Comparison of ENCODE assay signal across 17 mouse cellular contexts in the genomic region with DNA sequence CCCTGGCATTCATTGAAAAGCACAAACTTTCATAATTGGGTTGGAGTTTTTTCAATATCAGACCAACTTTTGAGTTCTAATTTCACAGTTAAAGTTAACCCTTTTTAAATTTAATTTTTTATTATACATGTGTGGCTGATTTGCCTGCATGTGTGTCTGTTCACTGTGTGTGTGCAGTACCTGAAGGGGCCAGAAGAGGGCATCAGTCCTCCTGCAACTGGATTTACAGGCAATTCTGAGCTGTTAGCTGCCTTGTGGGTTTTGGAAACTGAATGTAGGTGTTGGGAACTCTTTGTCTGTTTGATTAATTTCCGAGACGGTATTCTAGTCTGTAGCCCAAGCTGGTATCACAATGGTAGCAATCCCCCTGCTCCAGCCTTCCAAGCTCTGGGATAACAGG. TPM values are rescaled to one million over a fixed set of nuclear protein-coding genes. Genes with fewer than 3 reads are reported as not detected.
A peak's percentile ranks its signal among the peaks of the same experiment; 100 is the strongest.
DNase-seq lines count a peak whose midpoint lies in the region; ATAC-seq and TF ChIP-seq lines count a peak whose summit lies in the region.
"Had no signal": no experiment of that assay in that cellular context is flagged by ENCODE, and none has a peak within 500 bp of the region (broad histone marks: within the 10 kb centered on the region; RNA-seq: fewer than 3 reads in every experiment).

No protein-coding gene starts in this region.

- 95% methylated on average over 2 of the region's 2 CpGs for WGBS in heart, adult 2 months
- WGBS in liver, postnatal 0 days (ENCODE audit: insufficient replicate concordance) = 91% methylated on average over 2 of the region's 2 CpGs
- 100% methylated on average over 2 of the region's 2 CpGs for WGBS in liver, embryonic 11.5 days

- in situ Hi-C loops in CH12.LX (cut with MboI; ENCODE audit: low pct_ligation_motif_present, low pct_unique_long_range_greater_than_20kb, low sequenced_read_pairs) = no loop called here

- H3K27ac ChIP-seq in heart, adult 2 months = peak overlapping the region; percentile 97
- H3K27ac ChIP-seq in liver, postnatal 0 days (ENCODE audit: low read depth) = no peak overlapping the region
- H3K27ac ChIP-seq in liver, embryonic 11.5 days (ENCODE audit: low read depth, low read length) = no peak overlapping the region
- H3K27ac ChIP-seq in CH12.LX (ENCODE audit: insufficient read depth, low read depth) = no peak overlapping the region
- H3K27ac ChIP-seq in bone marrow macrophage, adult 2 months (ENCODE audit: insufficient read depth, low read depth, low read length) = no peak overlapping the region
- H3K27ac ChIP-seq: midbrain, embryonic 13.5 days had no signal

- H3K4me3 ChIP-seq in heart, adult 2 months = no peak overlapping the region
- no peak overlapping the region for H3K4me3 ChIP-seq in liver, postnatal 0 days (ENCODE audit: low read depth, low read length)
- H3K4me3 ChIP-seq in liver, embryonic 11.5 days (ENCODE audit: low read depth, low read length) = no peak overlapping the region
- H3K4me3 ChIP-seq in CH12.LX (replicated peaks in 1 of 3; ENCODE audit: low read depth in 2 of 3, low read length in 2 of 3, poor library complexity in 1 of 3) = no peak overlapping the region
- H3K4me3 ChIP-seq in bone marrow macrophage, adult 2 months (ENCODE audit: insufficient read depth, low read length) = no peak overlapping the region
- H3K4me3 ChIP-seq: kidney, embryonic 15.5 days; midbrain, embryonic 13.5 days had no signal

- no peak for DNase-seq in heart, adult 2 months
- no peak for DNase-seq in heart, adult 8-10 months (ENCODE audit: low spot score)
- DNase-seq in liver, postnatal 0 days = no peak
- no peak for DNase-seq in liver, embryonic 11.5 days (ENCODE audit: low spot score)
- DNase-seq in CH12.LX (ENCODE audit: extremely low read depth) = no peak
- no peak for DNase-seq in spleen, postnatal 36 days (ENCODE audit: low spot score in 2 of 2)
- DNase-seq in adipocyte (ENCODE audit: low spot score) = no peak
- DNase-seq: cerebellum, postnatal 25 days; gastrocnemius, postnatal 10 days; heart, postnatal 36 days; lung, postnatal 4 days; right cerebral cortex, postnatal 25 days; thymus, postnatal 25 days had no signal

- H3K4me2 ChIP-seq in liver, postnatal 0 days (ENCODE audit: low read depth, low read length) = no peak overlapping the region
- H3K4me2 ChIP-seq in liver, embryonic 11.5 days = no peak overlapping the region
- no peak overlapping the region for H3K4me2 ChIP-seq in CH12.LX (ENCODE audit: insufficient read depth, low read depth, poor library complexity, severe bottlenecking)
- H3K4me2 ChIP-seq: heart, embryonic 11.5 days; kidney, embryonic 15.5 days; midbrain, embryonic 13.5 days had no signal

- peak; percentile 74 for TF ChIP-seq CTCF in heart, adult 2 months (IDR thresholded peaks at IDR 0.05)
- peak; percentile 53 for TF ChIP-seq CTCF in liver, postnatal 0 days (IDR thresholded peaks at IDR 0.05; ENCODE audit: low read depth)
- peak; percentile 14 to 35; a peak in 2 of 4 replicates for TF ChIP-seq CTCF in CH12.LX (conservative IDR thresholded peaks at IDR 0.05 in 1 of 2, IDR thresholded peaks at IDR 0.05 in 1 of 2; ENCODE audit: low read depth in 2 of 2, low read length in 2 of 2)
- peak; percentile 8; the same call in 1 of the 2 replicates for TF ChIP-seq CTCF in bone marrow macrophage, adult 2 months (IDR thresholded peaks at IDR 0.05; ENCODE audit: low read depth, low read length)

- no peaks in the 10 kb centered on the region for H3K27me3 ChIP-seq in heart, adult 2 months (ENCODE audit: control insufficient read depth, insufficient read depth, low read length)
- no peaks in the 10 kb centered on the region for H3K27me3 ChIP-seq in liver, postnatal 0 days (ENCODE audit: insufficient read depth, low read length)
- H3K27me3 ChIP-seq in liver, embryonic 11.5 days (replicated peaks; ENCODE audit: control insufficient read depth, insufficient read depth, low read length) = no peaks in the 10 kb centered on the region
- H3K27me3 ChIP-seq in CH12.LX (replicated peaks) = peaks cover 26% of the 10 kb centered on the region
- H3K27me3 ChIP-seq: kidney, embryonic 15.5 days had no signal

- no peak for TF ChIP-seq EP300 in heart, adult 2 months (IDR thresholded peaks at IDR 0.05; ENCODE audit: insufficient read depth, low read depth, low read length)
- TF ChIP-seq EP300 in liver, postnatal 0 days (IDR thresholded peaks at IDR 0.05; ENCODE audit: low read depth) = no peak
- TF ChIP-seq EP300 in CH12.LX (IDR thresholded peaks at IDR 0.05; ENCODE audit: low read length) = no peak

- ATAC-seq in liver, postnatal 0 days = no peak
- ATAC-seq in liver, embryonic 11.5 days (replicated peaks; ENCODE audit: low FRiP score) = no peak
- ATAC-seq: midbrain, embryonic 13.5 days had no signal

- no peaks in the 10 kb centered on the region; the same call in 1 of the 2 replicates for H3K79me2 ChIP-seq in heart, adult 2 months (replicated peaks; ENCODE audit: control insufficient read depth, insufficient read depth, low read length)
- no peaks in the 10 kb centered on the region for H3K79me2 ChIP-seq in CH12.LX (replicated peaks; ENCODE audit: control insufficient read depth, extremely low read depth, insufficient read depth, poor library complexity, severe bottlenecking)

- dilution Hi-C loops in CH12.LX (cut with MboI; ENCODE audit: extremely low pct_ligation_motif_present, extremely low pct_unique_long_range_greater_than_20kb, low sequenced_read_pairs) = no loop called here

- peaks cover 8% of the 10 kb centered on the region for H3K36me3 ChIP-seq in heart, adult 2 months (ENCODE audit: control insufficient read depth, insufficient read depth, low read length)
- no peaks in the 10 kb centered on the region for H3K36me3 ChIP-seq in liver, postnatal 0 days (replicated peaks; ENCODE audit: insufficient read depth, low read length)
- no peaks in the 10 kb centered on the region for H3K36me3 ChIP-seq in liver, embryonic 11.5 days (ENCODE audit: control insufficient read depth, insufficient read depth, low read length)
- H3K36me3 ChIP-seq in CH12.LX (replicated peaks in 1 of 2; ENCODE audit: control insufficient read depth in 1 of 2, insufficient read depth in 1 of 2, low read length in 1 of 2) = no peaks in the 10 kb centered on the region
- H3K36me3 ChIP-seq: kidney, embryonic 15.5 days; midbrain, embryonic 13.5 days had no signal

- intact Hi-C loops in heart, adult 2 months (cut with DNase I) = no loop called here

- no peak for TF ChIP-seq POLR2A in heart, adult 2 months (IDR thresholded peaks at IDR 0.05; ENCODE audit: insufficient read depth, low read depth, low read length)
- no peak for TF ChIP-seq POLR2A in CH12.LX (IDR thresholded peaks at IDR 0.05; ENCODE audit: low read depth, low read length)
- TF ChIP-seq POLR2A in bone marrow macrophage, adult 2 months (IDR thresholded peaks at IDR 0.05; ENCODE audit: borderline replicate concordance, low read depth, low read length) = no peak

- H3K9me3 ChIP-seq in liver, postnatal 0 days (ENCODE audit: low read length) = peaks cover 3% of the 10 kb centered on the region; the same call in 1 of the 2 replicates
- H3K9me3 ChIP-seq in liver, embryonic 11.5 days (ENCODE audit: control insufficient read depth, low read length) = peaks cover 2% of the 10 kb centered on the region; the same call in 1 of the 2 replicates
- H3K9me3 ChIP-seq in CH12.LX (replicated peaks; ENCODE audit: low read length) = peaks cover 5% of the 10 kb centered on the region
- H3K9me3 ChIP-seq: midbrain, embryonic 13.5 days had no signal

- H3K4me1 ChIP-seq in heart, adult 2 months (ENCODE audit: control insufficient read depth, insufficient read depth, low read length) = peaks cover 25% of the 10 kb centered on the region
- H3K4me1 ChIP-seq in liver, postnatal 0 days (ENCODE audit: insufficient read depth) = peaks cover 16% of the 10 kb centered on the region
- H3K4me1 ChIP-seq in liver, embryonic 11.5 days (replicated peaks; ENCODE audit: control insufficient read depth, insufficient read depth, low read length) = no peaks in the 10 kb centered on the region
- peaks cover 0 to 11% of the 10 kb centered on the region in 2 experiments; a peak in 2 of 4 replicates for H3K4me1 ChIP-seq in CH12.LX (ENCODE audit: control insufficient read depth in 1 of 2, insufficient read depth in 2 of 2)
- peaks cover 7% of the 10 kb centered on the region for H3K4me1 ChIP-seq in bone marrow macrophage, adult 2 months (ENCODE audit: control insufficient read depth, insufficient read depth, low read length)

- no peak overlapping the region for H3K9ac ChIP-seq in heart, adult 2 months (ENCODE audit: low read depth, low read length)
- no peak overlapping the region for H3K9ac ChIP-seq in liver, postnatal 0 days (replicated peaks)
- H3K9ac ChIP-seq in liver, embryonic 11.5 days (ENCODE audit: low read depth, low read length) = no peak overlapping the region
- no peak overlapping the region for H3K9ac ChIP-seq in CH12.LX (ENCODE audit: insufficient read depth, low read depth)
- H3K9ac ChIP-seq: kidney, embryonic 15.5 days; midbrain, embryonic 13.5 days had no signal

- TF ChIP-seq RAD21 in CH12.LX (IDR thresholded peaks at IDR 0.05; ENCODE audit: low read depth, low read length) = no peak

TF ChIP-seq in CH12.LX, 34 proteins besides CTCF, POLR2A, EP300 and RAD21:
- TF ChIP-seq MEF2A (IDR thresholded peaks at IDR 0.05; ENCODE audit: borderline replicate concordance, low read depth, low read length) = no peak
- TF ChIP-seq NRF1 (IDR thresholded peaks at IDR 0.05; ENCODE audit: low read depth, low read length) = no peak

RNA-seq across cellular contexts. Expression of a gene that starts 52.4 kb away (rescaled TPM):
- 100 to 1,000 TPM; 128 to 171 TPM for total RNA-seq in heart, adult 2 months (2021)
- 33.2 and 61.4 TPM in 2 replicates for polyA plus RNA-seq in heart, adult 2 months (2012; rRNA removed)
- total RNA-seq in heart, adult 8-10 months (2022) = 100 to 1,000 TPM; 161 to 179 (median 171) TPM
- 0.28 and 0.30 TPM in 2 replicates for polyA plus RNA-seq in liver, postnatal 0 days (2015; fragmentation: Nextera tagmentation; extraction: Ambion mirVana)
- polyA plus RNA-seq in liver, embryonic 11.5 days (2014; fragmentation: Nextera tagmentation; extraction: Ambion mirVana) = 0.64 and 0.75 TPM in 2 replicates
- total RNA-seq in CH12.LX (2012; rRNA removed) (not detected in 2 replicates), CH12.LX (2014; rRNA removed) (not detected in 2 replicates)
- not detected in 2 replicates for polyA plus RNA-seq in CH12.LX (2012; ENCODE audit: insufficient read length, low read depth)
- 0.12 and 0.13 TPM in 2 replicates for polyA plus RNA-seq in bone marrow macrophage, adult 2 months (2012; ENCODE audit: insufficient read depth, insufficient read length, missing spikeins)

Comparison
In these comparisons a context has a peak if more than half of its experiments do, and no peak if none do; other contexts are left out.
1. CTCF ChIP-seq: peak in every context shown above with its lines; median percentile 74 in heart, adult 2 months; 53 in liver, postnatal 0 days; 24 in CH12.LX; 8 in bone marrow macrophage, adult 2 months.
2. RNA of a gene that starts 52.4 kb away (polyA plus RNA-seq): 33.2 to 61.4 TPM in heart, adult 2 months; 0.64 to 0.75 TPM in liver, embryonic 11.5 days, 0.28 to 0.30 TPM in liver, postnatal 0 days, 0.12 to 0.13 TPM in bone marrow macrophage, adult 2 months and not detected in CH12.LX; every median in the first group is over 10 times any median in the second.